Mouse (Mus musculus) spleen, adult 2 months (tissue): ENCODE measurements around the gene Lrp4. TPM values are rescaled to one million over a fixed set of nuclear protein-coding genes. Genes with fewer than 3 reads are reported as not detected.
A peak's percentile ranks its signal among the peaks of the same experiment; 100 is the strongest.

ENCODE experiments used
- DNase-seq, 2 experiments: peaks; one replicate each; pipeline versions ENCODE4 v3.0.0 to v3.0.0-alpha.2; 2012 to 2021; ENCODE audit warnings: low spot score in 2 of 2, low read depth in 1 of 2
- H3K27ac ChIP-seq: fragments of 200-500 bp; 2 replicates; pipeline ENCODE4 v1.5.1; 2012; ENCODE audit warnings: low read length, inconsistent platforms; ENCODE audit not compliant: insufficient read depth
- H3K27me3 ChIP-seq: fragments of 200-500 bp; 2 replicates; pipeline ENCODE4 v1.6.1; 2012; ENCODE audit warnings: mild to moderate bottlenecking, moderate library complexity, low read length, inconsistent platforms; ENCODE audit not compliant: control insufficient read depth, insufficient read depth
- H3K36me3 ChIP-seq: fragments of 200-500 bp; 2 replicates; pipeline ENCODE4 v1.6.1; 2012; ENCODE audit warnings: mild to moderate bottlenecking, low read length, inconsistent platforms; ENCODE audit not compliant: control insufficient read depth, insufficient read depth
- H3K4me1 ChIP-seq: fragments of 200-500 bp; 2 replicates; pipeline ENCODE4 v1.6.1; 2011; ENCODE audit warnings: inconsistent platforms; ENCODE audit not compliant: control insufficient read depth, insufficient read depth, insufficient read length
- H3K4me3 ChIP-seq: fragments of 200-500 bp; 2 replicates; pipeline ENCODE4 v1.5.1; 2011; ENCODE audit warnings: mild to moderate bottlenecking, inconsistent platforms; ENCODE audit not compliant: insufficient read depth, insufficient read length; ENCODE audit errors: extremely low read depth
- CTCF ChIP-seq: fragments of 200-500 bp; IDR thresholded peaks from 2 replicates; pipeline ENCODE4 v1.5.1; 2011; ENCODE audit warnings: mild to moderate bottlenecking, inconsistent platforms; ENCODE audit not compliant: insufficient read depth, insufficient read length, insufficient replicate concordance; ENCODE audit errors: extremely low read depth
- POLR2A ChIP-seq: fragments of 200-500 bp; IDR thresholded peaks from 2 replicates; pipeline ENCODE4 v1.6.1; 2011; ENCODE audit warnings: low read depth, low read length, inconsistent platforms
- WGBS: fragments of 180-500 bp; shearing (Covaris S2); methylation state at CpG from one replicate; pipeline ENCODE4 v1.1.7; 2018; 5-methylcytosine and 5-hydroxymethylcytosine counted together
- polyA plus RNA-seq: library from polyadenylated mRNA; depleted of rRNA; stranded (reverse); fragments of >200 nt; gene quantifications from 2 replicates; pipeline ENCODE4 v1.2.3, GENCODE M21; 2012

Lrp4 gene
- polyA plus RNA-seq, 1 experiment, result 2.2 TPM

DNA sequence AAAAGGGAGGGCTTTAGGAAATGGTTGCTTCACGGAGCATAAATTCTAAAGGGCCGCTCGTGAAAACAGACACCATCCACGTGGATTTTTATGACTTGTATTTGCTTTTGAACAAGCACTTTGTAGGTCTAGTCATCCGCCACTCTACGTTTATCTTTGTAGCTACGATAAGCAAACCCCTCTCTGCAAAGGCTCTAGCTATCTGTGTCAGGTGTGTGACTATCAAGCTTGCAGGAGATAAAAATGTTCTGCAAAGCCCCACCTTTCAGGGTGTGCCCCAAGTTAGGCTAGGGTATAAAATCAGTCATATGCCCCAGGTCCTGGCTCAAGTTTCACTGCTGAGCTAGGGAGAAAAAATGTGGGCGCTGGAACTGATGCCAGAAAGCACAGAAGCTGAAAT, 4.7 kb upstream of the Lrp4 start:
- TF ChIP-seq POLR2A (no peak), CTCF (no peak)
- DNase-seq, result no peak
- Histone ChIP-seq H3K27ac (no peak overlapping the region), H3K27me3 (peaks cover 10% of the 10 kb centered on the region), H3K4me3 (no peak overlapping the region), H3K36me3 (no peaks in the 10 kb centered on the region), H3K4me1 (peaks cover 1% of the 10 kb centered on the region)
- WGBS, result 79% methylated on average over 8 of the region's 8 CpGs

- no peak for DNase-seq
- 68% methylated on average over 9 of the region's 9 CpGs for WGBS
- no peak for TF ChIP-seq POLR2A
- TF ChIP-seq CTCF, result no peak
- Histone ChIP-seq H3K4me1 (peaks cover 2% of the 10 kb centered on the region), H3K27me3 (peaks cover 13% of the 10 kb centered on the region), H3K36me3 (no peaks in the 10 kb centered on the region), H3K27ac (no peak overlapping the region), H3K4me3 (no peak overlapping the region)
Observed at GRCm38 (mm10) chr2:91453231-91454075, 3.9 kb upstream of the Lrp4 start.

DNA sequence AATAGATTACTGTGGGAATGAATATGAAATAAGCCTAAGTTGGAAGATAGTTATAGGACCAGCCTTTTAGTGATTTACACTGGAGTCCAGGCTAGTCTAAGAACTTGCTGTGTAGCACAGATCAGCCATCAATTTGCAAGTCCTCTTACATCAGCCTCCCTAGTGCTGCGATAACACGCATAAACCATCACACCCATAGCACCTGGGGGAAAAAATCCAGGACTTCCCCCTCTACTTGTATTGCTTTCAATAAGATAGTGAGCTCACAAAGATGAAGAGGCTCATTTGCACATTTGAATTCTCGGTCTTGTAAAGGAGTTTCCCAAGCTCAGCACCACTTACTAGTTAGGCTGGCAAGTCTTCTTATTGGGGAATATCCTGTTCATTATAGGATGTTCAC, 2.9 kb upstream of the Lrp4 start:
- Histone ChIP-seq H3K36me3 (no peaks in the 10 kb centered on the region), H3K27me3 (peaks cover 17% of the 10 kb centered on the region), H3K27ac (no peak overlapping the region), H3K4me3 (no peak overlapping the region), H3K4me1 (peaks cover 2% of the 10 kb centered on the region)
- WGBS, result 82% methylated on average over 3 of the region's 3 CpGs
- no peak for DNase-seq
- TF ChIP-seq POLR2A (no peak), CTCF (no peak)

GRCm38 (mm10) chr2:91455826-91456225, 1.5 kb upstream of the Lrp4 start:
- H3K4me1 ChIP-seq, result peaks cover 2% of the 10 kb centered on the region
- no peak overlapping the region for H3K4me3 ChIP-seq
- WGBS, result 5% methylated on average over 4 of the region's 4 CpGs
- no peak overlapping the region for H3K27ac ChIP-seq
- H3K27me3 ChIP-seq, result peaks cover 23% of the 10 kb centered on the region
- DNase-seq, result no peak
- H3K36me3 ChIP-seq, result no peaks in the 10 kb centered on the region
- TF ChIP-seq CTCF, result no peak
- no peak for TF ChIP-seq POLR2A

DNA sequence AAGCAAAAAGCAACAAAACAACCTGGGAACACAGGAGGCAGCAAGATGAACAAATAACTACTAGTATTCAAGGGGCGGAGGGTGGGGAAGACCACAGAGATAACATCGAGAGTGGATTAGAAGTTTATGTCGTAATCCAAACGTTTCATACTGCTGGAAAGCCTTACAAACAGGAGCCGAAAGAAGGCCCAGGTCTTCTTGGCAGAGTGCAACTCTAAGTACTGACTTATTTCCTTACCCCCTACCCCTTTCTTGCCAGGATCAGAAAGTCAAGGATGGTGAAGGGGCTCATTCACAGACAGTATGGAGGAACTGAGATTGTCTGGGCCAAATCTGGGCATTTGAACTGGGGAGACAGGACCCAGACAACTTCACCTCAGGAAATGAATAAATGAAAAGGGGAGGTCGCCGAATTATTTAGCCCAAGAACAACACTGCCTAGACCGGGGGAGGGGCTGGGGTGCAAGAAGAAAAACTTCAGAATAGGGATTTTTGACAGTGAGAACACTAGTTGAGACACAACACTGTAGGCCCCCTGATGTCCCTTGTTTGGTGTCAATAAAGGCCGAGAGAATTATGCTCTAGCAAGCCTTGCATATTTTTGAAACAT, 715 bp upstream of the Lrp4 start:
- TF ChIP-seq CTCF, result no peak
- no peak for TF ChIP-seq POLR2A
- WGBS, result 74% methylated on average over 9 of the region's 9 CpGs
- Histone ChIP-seq H3K27ac (no peak overlapping the region), H3K4me3 (no peak overlapping the region), H3K4me1 (peaks cover 2% of the 10 kb centered on the region), H3K36me3 (no peaks in the 10 kb centered on the region), H3K27me3 (peaks cover 23% of the 10 kb centered on the region)
- DNase-seq, result no peak

DNA sequence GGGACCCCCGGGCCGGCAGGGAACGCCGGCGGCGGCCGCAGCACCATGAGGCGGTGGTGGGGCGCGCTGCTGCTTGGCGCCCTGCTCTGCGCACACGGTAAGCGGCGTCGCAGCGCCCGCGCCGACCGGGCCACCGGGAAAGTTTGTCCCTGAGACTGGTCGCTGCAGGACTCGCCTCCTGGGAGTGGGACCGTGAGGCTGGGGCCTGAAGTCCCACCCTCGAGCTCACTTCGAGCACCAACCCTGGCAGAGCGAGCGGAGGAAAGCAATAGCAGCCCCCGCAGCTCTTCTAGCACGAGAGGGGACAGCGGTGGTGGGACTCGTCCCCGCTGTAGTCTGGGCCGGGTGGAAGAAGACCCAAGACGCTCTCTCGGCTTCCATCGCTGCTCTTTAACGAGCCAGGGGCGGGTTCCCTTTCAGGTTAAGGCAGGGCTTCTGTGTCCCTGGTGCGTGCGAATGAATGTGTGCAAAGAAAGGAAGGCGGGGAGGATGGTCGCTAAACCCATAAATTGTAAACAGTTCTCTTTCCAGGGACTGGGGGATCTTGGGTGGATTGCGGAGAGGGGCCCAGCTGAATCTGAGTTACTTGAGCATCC, 443 bp downstream of the Lrp4 start:
- no peak for DNase-seq
- TF ChIP-seq POLR2A (no peak), CTCF (no peak)
- peaks cover 23% of the 10 kb centered on the region for H3K27me3 ChIP-seq
- H3K4me3 ChIP-seq, result peak overlapping the region; percentile 51; the same call in 1 of the 2 replicates
- no peaks in the 10 kb centered on the region for H3K36me3 ChIP-seq
- H3K4me1 ChIP-seq, result peaks cover 2% of the 10 kb centered on the region
- under 1% methylated on average over 44 of the region's 45 CpGs for WGBS
- no peak overlapping the region for H3K27ac ChIP-seq

- peak overlapping the region; percentile 51; the same call in 1 of the 2 replicates for H3K4me3 ChIP-seq
- H3K27ac ChIP-seq, result no peak overlapping the region
- no peak for DNase-seq
- H3K27me3 ChIP-seq, result peaks cover 23% of the 10 kb centered on the region
- TF ChIP-seq POLR2A, result no peak
- TF ChIP-seq CTCF, result no peak
- H3K4me1 ChIP-seq, result peaks cover 4% of the 10 kb centered on the region
- no peaks in the 10 kb centered on the region for H3K36me3 ChIP-seq
- 1% methylated on average over 21 of the region's 21 CpGs for WGBS
Observed at GRCm38 (mm10) chr2:91458252-91458672, 951 bp downstream of the Lrp4 start.
